Mouse (Mus musculus) G1E (cell line): Measurements from ENCODE around the gene Gm45753.

Experiments
- CTCF ChIP-seq: IDR thresholded peaks from 2 replicates; pipeline ENCODE4 v1.5.1; 2012; ENCODE audit warnings: low read depth, low read length, inconsistent platforms, mixed read lengths
- GATA1 ChIP-seq: IDR thresholded peaks from 2 replicates; pipeline ENCODE4 v1.6.1; 2012; ENCODE audit warnings: borderline replicate concordance, low read length, inconsistent platforms, mixed read lengths
- GATA2 ChIP-seq: IDR thresholded peaks from 2 replicates; pipeline ENCODE4 v1.6.1; 2012; ENCODE audit warnings: low read depth, low read length, inconsistent platforms, borderline replicate concordance
- TAL1 ChIP-seq: conservative IDR thresholded peaks from 2 replicates; pipeline ENCODE4 v1.6.1; 2012; ENCODE audit warnings: low read depth, low read length, inconsistent platforms, mixed read lengths

DNA sequence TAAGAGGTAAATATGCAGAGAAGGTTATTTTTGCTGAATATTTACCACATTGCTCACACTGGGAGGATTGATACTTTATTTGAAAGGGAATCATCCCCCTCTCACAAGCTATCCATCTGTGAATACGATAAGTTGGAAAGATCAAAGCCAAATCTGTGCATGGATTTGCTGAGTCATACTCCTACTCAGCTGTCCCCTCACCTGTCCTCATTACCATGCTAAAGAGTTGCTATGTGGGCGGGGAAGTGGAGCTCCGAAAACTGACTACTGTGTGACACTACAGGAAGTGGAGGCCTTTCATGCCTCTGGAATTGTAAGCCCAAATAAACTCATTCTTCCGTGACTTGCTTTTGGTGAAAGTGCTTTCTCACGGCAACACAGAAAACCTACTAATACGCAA is 73.0 kb downstream of the Gm45753 start:
- TF ChIP-seq GATA2 (no peak), CTCF (no peak), GATA1 (no peak), TAL1 (no peak)
